Mouse (Mus musculus): Measurements from ENCODE around the gene Atxn7l3. TPM values are rescaled to one million over a fixed set of nuclear protein-coding genes. Genes with fewer than 3 reads are reported as not detected.

The Atxn7l3 gene
- 9.1 and 14.3 TPM in 2 replicates for polyA plus RNA-seq (2016; fragmentation: Nextera tagmentation; extraction: Ambion mirVana)

- Histone ChIP-seq H3K4me1 (peaks cover 25% of the 10 kb centered on the region), H3K9me3 (no peaks in the 10 kb centered on the region), H3K4me3 (peak within 1 kb of the TSS; percentile 90), H3K27ac (peak within 1 kb of the TSS; percentile 99), H3K27me3 (ENCODE audit: insufficient read depth, poor library complexity, severe bottlenecking) (no peaks in the 10 kb centered on the region), H3K36me3 (peaks cover 31% of the 10 kb centered on the region)
- DNase-seq (ENCODE audit: low spot score), result peak; percentile 100
- whole genome bisulfite sequencing, result under 1% methylated on average over 71 of the region's 125 CpGs
These were observed at the start of gene Atxn7l3 for GRCm38 (mm10) chr11:102296491-102297472. Gene Atxn7l3 (minus strand): TSS chr11:102296631.

GRCm38 (mm10) chr11:102344458-102344857, 48.0 kb upstream of the Atxn7l3 start:
- H3K27me3 ChIP-seq (ENCODE audit: insufficient read depth, poor library complexity, severe bottlenecking), result no peaks in the 10 kb centered on the region
- H3K27ac ChIP-seq, result no peak overlapping the region
- no peaks in the 10 kb centered on the region for H3K4me1 ChIP-seq
- no peaks in the 10 kb centered on the region for H3K36me3 ChIP-seq
- WGBS, result 82% methylated on average over 3 of the region's 3 CpGs
- H3K9me3 ChIP-seq, result no peaks in the 10 kb centered on the region
- DNase-seq (ENCODE audit: low spot score), result no peak
- H3K4me3 ChIP-seq, result no peak overlapping the region

DNA sequence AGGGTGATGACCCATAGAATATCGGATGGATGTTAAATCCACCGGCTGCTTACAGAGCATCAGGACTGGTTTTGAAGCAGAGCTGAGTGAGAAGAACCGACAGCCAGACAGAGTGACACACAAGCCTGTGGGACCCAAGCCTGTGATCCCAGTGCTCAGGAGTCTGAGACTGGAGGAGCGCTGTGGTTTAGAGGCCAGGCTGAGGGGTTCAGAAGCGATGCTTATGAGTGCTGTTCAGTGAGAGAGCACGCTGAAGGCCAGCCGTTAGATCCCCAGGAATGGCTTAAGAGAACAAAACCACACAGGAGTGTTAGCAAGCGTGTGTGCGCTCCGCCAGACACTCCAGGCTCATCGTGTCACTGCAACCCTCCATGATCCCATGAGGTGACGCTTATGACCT, 46.3 kb upstream of the Atxn7l3 start:
- peaks cover 2% of the 10 kb centered on the region; the same call in 1 of the 2 replicates for H3K4me1 ChIP-seq
- no peaks in the 10 kb centered on the region for H3K9me3 ChIP-seq
- WGBS, result 75% methylated on average over 12 of the region's 12 CpGs
- H3K4me3 ChIP-seq, result no peak overlapping the region
- H3K27ac ChIP-seq, result no peak overlapping the region
- no peaks in the 10 kb centered on the region for H3K36me3 ChIP-seq
- no peaks in the 10 kb centered on the region for H3K27me3 ChIP-seq (ENCODE audit: insufficient read depth, poor library complexity, severe bottlenecking)
- DNase-seq (ENCODE audit: low spot score), result peak; percentile 73

DNA sequence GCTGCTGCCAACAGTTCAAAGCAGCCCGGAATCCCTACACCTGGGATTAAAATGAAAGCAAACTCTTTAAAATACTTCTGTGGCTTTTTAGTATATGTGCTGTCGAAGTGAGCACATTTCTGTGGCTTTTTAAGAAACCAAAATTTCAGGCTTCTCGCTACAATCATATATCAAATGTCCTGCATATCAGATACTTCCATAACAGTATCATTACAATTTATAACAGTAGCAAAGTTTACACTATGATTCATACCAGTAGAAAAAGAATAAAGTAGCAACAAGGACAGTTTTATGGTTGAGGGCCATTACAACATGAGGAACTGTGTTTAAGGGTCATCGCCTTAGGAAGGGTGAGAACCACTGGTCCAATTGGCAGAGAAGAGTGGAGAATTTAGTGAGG, 44.7 kb upstream of the Atxn7l3 start:
- peaks cover 2% of the 10 kb centered on the region; the same call in 1 of the 2 replicates for H3K4me1 ChIP-seq
- DNase-seq (ENCODE audit: low spot score), result no peak
- H3K36me3 ChIP-seq, result no peaks in the 10 kb centered on the region
- no peaks in the 10 kb centered on the region for H3K27me3 ChIP-seq (ENCODE audit: insufficient read depth, poor library complexity, severe bottlenecking)
- H3K9me3 ChIP-seq, result no peaks in the 10 kb centered on the region
- no peak overlapping the region for H3K27ac ChIP-seq
- WGBS, result 87% methylated on average over 4 of the region's 4 CpGs
- H3K4me3 ChIP-seq, result no peak overlapping the region

- H3K9me3 ChIP-seq, result no peaks in the 10 kb centered on the region
- H3K4me3 ChIP-seq, result no peak overlapping the region
- 53% methylated on average over 4 of the region's 4 CpGs for WGBS
- no peaks in the 10 kb centered on the region for H3K27me3 ChIP-seq (ENCODE audit: insufficient read depth, poor library complexity, severe bottlenecking)
- no peak overlapping the region for H3K27ac ChIP-seq
- H3K4me1 ChIP-seq, result peaks cover 2% of the 10 kb centered on the region
- peak; percentile 73 for DNase-seq (ENCODE audit: low spot score)
- no peaks in the 10 kb centered on the region for H3K36me3 ChIP-seq
These were observed 43.2 kb upstream of the Atxn7l3 start for GRCm38 (mm10) chr11:102339624-102340023.

DNA sequence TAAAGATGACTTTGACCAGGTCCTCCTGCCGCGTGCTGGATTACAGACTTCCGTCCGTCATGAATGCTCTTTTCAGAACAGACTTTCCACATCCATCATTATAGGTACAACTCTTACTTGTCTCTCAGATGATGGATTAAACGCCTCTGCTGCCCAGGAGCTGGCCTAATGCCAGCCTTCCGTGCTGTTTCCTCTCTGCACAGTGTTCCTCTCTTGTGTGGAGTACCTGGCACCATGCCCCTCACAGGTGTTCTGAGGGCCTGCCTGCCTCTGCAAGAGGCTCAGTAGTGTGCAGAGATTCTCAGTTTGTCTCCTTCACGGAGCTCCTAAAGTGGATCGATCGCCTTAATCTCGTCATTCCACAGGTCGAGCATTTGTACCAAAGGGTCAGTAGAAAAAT, 42.8 kb upstream of the Atxn7l3 start:
- H3K36me3 ChIP-seq, result no peaks in the 10 kb centered on the region
- 77% methylated on average over 11 of the region's 11 CpGs for WGBS
- peaks cover 2% of the 10 kb centered on the region for H3K4me1 ChIP-seq
- no peak overlapping the region for H3K27ac ChIP-seq
- H3K9me3 ChIP-seq, result no peaks in the 10 kb centered on the region
- H3K4me3 ChIP-seq, result no peak overlapping the region
- H3K27me3 ChIP-seq (ENCODE audit: insufficient read depth, poor library complexity, severe bottlenecking), result no peaks in the 10 kb centered on the region
- no peak for DNase-seq (ENCODE audit: low spot score)

DNA sequence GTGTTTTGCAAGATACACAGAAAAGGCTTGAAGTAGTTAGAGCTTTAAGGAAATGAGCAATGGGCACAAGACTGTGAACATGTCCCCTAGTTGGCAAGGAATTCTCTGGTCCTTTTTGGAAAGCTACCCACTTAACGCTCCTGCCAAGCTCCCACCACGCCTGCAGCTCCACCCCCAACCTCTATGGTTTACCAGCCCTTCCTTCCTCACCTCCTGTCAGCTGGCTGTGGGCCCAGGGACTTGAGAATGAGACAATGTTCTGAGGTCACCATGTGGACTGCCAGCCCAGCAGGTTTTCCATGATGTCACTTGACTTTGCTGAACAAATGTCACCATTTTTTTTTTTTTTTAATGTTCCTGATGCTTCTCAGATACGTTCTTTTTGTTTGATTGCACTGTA, 42.1 kb upstream of the Atxn7l3 start:
- no peak overlapping the region for H3K27ac ChIP-seq
- 41% methylated on average over 3 of the region's 3 CpGs for WGBS
- no peaks in the 10 kb centered on the region for H3K9me3 ChIP-seq

DNA sequence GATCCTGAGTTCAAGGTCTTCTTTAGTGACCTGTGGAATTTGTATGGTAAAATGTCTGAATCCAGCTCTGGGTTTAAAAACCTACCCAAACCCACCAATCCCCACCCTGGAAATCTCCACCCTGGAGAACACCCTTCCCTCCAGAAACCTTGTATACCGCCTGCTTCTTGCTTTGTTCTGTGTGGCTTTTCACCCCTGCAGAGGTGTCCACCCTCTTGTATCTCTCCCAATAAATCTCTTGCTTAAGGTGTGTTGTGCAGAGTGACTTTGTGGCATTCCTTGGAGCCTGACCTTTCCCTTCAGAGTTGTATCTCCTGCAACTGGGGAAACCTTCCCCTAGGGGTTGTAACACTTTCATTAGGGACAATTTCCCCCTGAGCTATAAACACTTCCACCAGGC, 41.5 kb upstream of the Atxn7l3 start:
- DNase-seq (ENCODE audit: low spot score), result no peak
- H3K4me3 ChIP-seq, result no peak overlapping the region
- no peaks in the 10 kb centered on the region for H3K9me3 ChIP-seq
- no peaks in the 10 kb centered on the region for H3K36me3 ChIP-seq
- H3K27ac ChIP-seq, result no peak overlapping the region
- H3K4me1 ChIP-seq, result peaks cover 2% of the 10 kb centered on the region
- WGBS, result 52% methylated on average over 1 of the region's 1 CpGs
- H3K27me3 ChIP-seq (ENCODE audit: insufficient read depth, poor library complexity, severe bottlenecking), result no peaks in the 10 kb centered on the region

More for the DNA sequence above, 42.1 kb upstream of the Atxn7l3 start:
- DNase-seq (ENCODE audit: low spot score), result no peak
- Histone ChIP-seq H3K4me3 (no peak overlapping the region), H3K27me3 (ENCODE audit: insufficient read depth, poor library complexity, severe bottlenecking) (no peaks in the 10 kb centered on the region), H3K4me1 (peaks cover 2% of the 10 kb centered on the region), H3K36me3 (no peaks in the 10 kb centered on the region)

DNA sequence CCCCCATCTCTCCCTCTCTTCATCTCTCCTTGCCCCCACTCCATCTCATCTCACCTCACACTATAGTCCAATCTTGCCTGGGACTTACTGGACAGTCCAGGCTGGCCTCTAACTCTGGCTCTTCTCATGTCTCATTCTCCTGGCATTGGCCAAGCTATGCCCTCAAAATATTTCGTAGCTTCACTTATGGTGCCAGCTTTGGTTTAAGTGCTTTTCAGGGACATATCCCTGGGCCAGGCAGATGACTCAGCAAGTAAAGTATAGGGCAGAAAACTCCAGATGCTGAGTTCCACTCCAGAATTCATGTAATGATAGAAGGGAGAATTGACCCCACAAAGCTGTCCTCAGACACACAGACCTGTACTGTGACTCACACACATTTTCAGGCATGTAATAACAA, 39.8 kb upstream of the Atxn7l3 start:
- WGBS, result 76% methylated on average over 1 of the region's 1 CpGs

GRCm38 (mm10) chr11:102334973-102335700, 38.7 kb upstream of the Atxn7l3 start:
- no peak for DNase-seq (ENCODE audit: low spot score)
- no peaks in the 10 kb centered on the region for H3K9me3 ChIP-seq
- H3K4me1 ChIP-seq, result peaks cover 9% of the 10 kb centered on the region
- H3K36me3 ChIP-seq, result no peaks in the 10 kb centered on the region
- no peaks in the 10 kb centered on the region for H3K27me3 ChIP-seq (ENCODE audit: insufficient read depth, poor library complexity, severe bottlenecking)
- 34% methylated on average over 9 of the region's 9 CpGs for WGBS
- no peak overlapping the region for H3K27ac ChIP-seq
- H3K4me3 ChIP-seq, result 0 out of 2 replicates have a peak overlapping the region, but pooled peaks have one; percentile 3

More for the DNA sequence above, 39.8 kb upstream of the Atxn7l3 start:
- Histone ChIP-seq H3K27ac (no peak overlapping the region), H3K4me1 (peaks cover 9% of the 10 kb centered on the region), H3K4me3 (no peak overlapping the region), H3K36me3 (no peaks in the 10 kb centered on the region), H3K27me3 (ENCODE audit: insufficient read depth, poor library complexity, severe bottlenecking) (no peaks in the 10 kb centered on the region), H3K9me3 (no peaks in the 10 kb centered on the region)
- no peak for DNase-seq (ENCODE audit: low spot score)

GRCm38 (mm10) chr11:102334010-102334409, 37.6 kb upstream of the Atxn7l3 start:
- DNase-seq (ENCODE audit: low spot score), result no peak
- peaks cover 7% of the 10 kb centered on the region for H3K4me1 ChIP-seq
- no peaks in the 10 kb centered on the region for H3K9me3 ChIP-seq
- no peaks in the 10 kb centered on the region for H3K36me3 ChIP-seq
- no peak overlapping the region for H3K4me3 ChIP-seq
- no peak overlapping the region for H3K27ac ChIP-seq
- WGBS, result 65% methylated on average over 4 of the region's 4 CpGs
- no peaks in the 10 kb centered on the region for H3K27me3 ChIP-seq (ENCODE audit: insufficient read depth, poor library complexity, severe bottlenecking)

- Histone ChIP-seq H3K27me3 (ENCODE audit: insufficient read depth, poor library complexity, severe bottlenecking) (no peaks in the 10 kb centered on the region), H3K27ac (no peak overlapping the region), H3K9me3 (no peaks in the 10 kb centered on the region), H3K4me3 (no peak overlapping the region), H3K4me1 (peaks cover 7% of the 10 kb centered on the region), H3K36me3 (no peaks in the 10 kb centered on the region)
- DNase-seq (ENCODE audit: low spot score), result no peak
These were observed 36.6 kb upstream of the Atxn7l3 start for GRCm38 (mm10) chr11:102333061-102333460.

DNA sequence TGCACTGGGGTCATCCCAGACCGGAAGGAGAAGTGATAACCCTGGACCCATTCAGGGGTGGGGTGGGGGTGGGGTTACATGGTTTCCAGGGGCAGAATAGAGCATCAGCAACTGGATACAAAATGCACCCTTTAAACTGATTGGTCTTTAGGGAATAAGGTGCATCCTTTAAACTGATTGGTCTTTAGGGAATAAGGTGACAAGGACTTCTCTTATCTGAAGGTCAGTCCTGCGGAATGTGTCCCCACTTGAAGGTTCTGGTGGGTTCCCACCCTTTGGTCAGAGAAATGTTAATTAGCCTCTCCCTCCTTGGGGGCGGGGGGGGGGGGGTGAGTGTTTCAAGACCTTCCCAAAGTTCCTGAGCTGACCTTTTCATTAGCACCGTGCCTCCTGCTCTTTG, 35.4 kb upstream of the Atxn7l3 start:
- WGBS, result 47% methylated on average over 4 of the region's 4 CpGs
- H3K27ac ChIP-seq, result no peak overlapping the region
- H3K36me3 ChIP-seq, result no peaks in the 10 kb centered on the region
- H3K9me3 ChIP-seq, result no peaks in the 10 kb centered on the region
- peaks cover 7% of the 10 kb centered on the region for H3K4me1 ChIP-seq
- no peak for DNase-seq (ENCODE audit: low spot score)
- H3K4me3 ChIP-seq, result no peak overlapping the region
- H3K27me3 ChIP-seq (ENCODE audit: insufficient read depth, poor library complexity, severe bottlenecking), result no peaks in the 10 kb centered on the region
